Mouse (Mus musculus): ENCODE results near the gene Aprt. TPM values are rescaled to one million over a fixed set of nuclear protein-coding genes. Genes with fewer than 3 reads are reported as not detected.

Gene Aprt
- 299 and 305 TPM in 2 replicates for polyA plus RNA-seq (2016; fragmentation: Nextera tagmentation; extraction: Ambion mirVana)

DNA sequence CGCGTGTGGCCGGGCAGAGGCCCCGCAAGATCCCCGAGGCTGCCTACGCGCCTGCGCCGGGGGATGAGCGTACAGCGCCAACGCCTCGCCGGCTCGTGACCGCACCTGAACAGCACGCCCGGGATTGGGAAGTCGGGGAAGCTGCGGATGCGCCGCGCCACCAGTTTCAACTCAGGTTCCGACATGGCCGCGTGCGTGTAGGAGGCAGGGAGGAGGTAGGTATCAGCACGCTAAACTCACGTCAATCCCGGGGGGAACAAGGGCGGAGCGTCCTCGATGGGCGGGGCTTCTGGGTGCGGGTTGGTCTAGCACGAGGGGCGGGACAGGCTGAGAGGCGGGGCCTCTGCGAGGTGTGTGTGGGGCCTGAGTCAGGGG lies at the start of gene Aprt:
Gene Aprt (minus strand): TSS at position 262 of the 375 bp plus-strand sequence.
- H3K4me1 ChIP-seq (replicated peaks): peaks cover 63% of the 10 kb centered on the region
- H3K4me2 ChIP-seq: peak within 1 kb of the TSS; percentile 87
- H3K36me3 ChIP-seq: peaks cover 36% of the 10 kb centered on the region
- peak within 1 kb of the TSS; percentile 70 for H3K4me3 ChIP-seq (replicated peaks)
- H3K9ac ChIP-seq (replicated peaks): peak within 1 kb of the TSS; percentile 88
- no peaks in the 10 kb centered on the region for H3K9me3 ChIP-seq
- peak within 1 kb of the TSS; percentile 83 for H3K27ac ChIP-seq
- WGBS: under 1% methylated on average over 38 of the region's 39 CpGs
- peak; percentile 81 for ATAC-seq (ENCODE audit: insufficient number of reproducible peaks, insufficient read depth, low FRiP score, low TSS enrichment, low read depth)
- no peaks in the 10 kb centered on the region for H3K27me3 ChIP-seq

- Histone ChIP-seq H3K9me3 (no peaks in the 10 kb centered on the region), H3K4me3 (replicated peaks) (no peak overlapping the region), H3K4me2 (no peak overlapping the region), H3K4me1 (replicated peaks) (0 out of 2 replicates have a peak, but pooled peaks cover 6% of the 10 kb centered on the region), H3K36me3 (peaks cover 4% of the 10 kb centered on the region; the same call in 1 of the 2 replicates), H3K27me3 (peaks cover 8% of the 10 kb centered on the region; the same call in 1 of the 2 replicates), H3K9ac (replicated peaks) (no peak overlapping the region), H3K27ac (no peak overlapping the region)
- no peak for ATAC-seq (ENCODE audit: insufficient number of reproducible peaks, insufficient read depth, low FRiP score, low TSS enrichment, low read depth)
- 77% methylated on average over 9 of the region's 9 CpGs for WGBS
Observed at GRCm38 (mm10) chr8:122625811-122626210, 49.1 kb upstream of the Aprt start.

DNA sequence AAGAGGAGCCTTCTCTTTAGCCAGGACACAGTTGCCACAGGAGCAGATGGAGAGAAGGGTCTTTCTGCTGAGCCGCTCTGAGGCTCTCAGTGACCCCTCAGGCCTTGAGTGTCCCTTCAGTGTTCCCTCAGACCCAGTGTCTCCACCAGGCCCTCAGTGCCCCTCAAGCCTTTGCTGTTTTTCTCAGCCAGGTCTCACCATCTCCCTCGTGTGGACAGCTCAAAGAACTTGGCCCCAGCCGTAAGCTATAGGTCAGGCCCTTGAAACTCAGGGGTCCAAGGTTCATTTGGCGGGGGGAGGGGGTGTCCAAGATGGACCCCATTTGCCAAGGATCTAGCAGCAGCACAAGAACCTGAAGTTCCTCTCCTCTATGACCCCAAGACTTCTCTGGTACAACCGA lies 47.9 kb upstream of the Aprt start:
- no peak for ATAC-seq (ENCODE audit: insufficient number of reproducible peaks, insufficient read depth, low FRiP score, low TSS enrichment, low read depth)
- H3K4me1 ChIP-seq (replicated peaks): peaks cover 13% of the 10 kb centered on the region
- WGBS: 69% methylated on average over 5 of the region's 5 CpGs
- no peaks in the 10 kb centered on the region for H3K9me3 ChIP-seq
- H3K27me3 ChIP-seq: 0 out of 2 replicates have a peak, but pooled peaks cover 2% of the 10 kb centered on the region
- no peak overlapping the region for H3K4me3 ChIP-seq (replicated peaks)
- H3K36me3 ChIP-seq: no peaks in the 10 kb centered on the region
- H3K4me2 ChIP-seq: no peak overlapping the region
- H3K9ac ChIP-seq (replicated peaks): no peak overlapping the region
- H3K27ac ChIP-seq: no peak overlapping the region

- Histone ChIP-seq H3K9ac (replicated peaks) (no peak overlapping the region), H3K4me1 (replicated peaks) (peaks cover 16% of the 10 kb centered on the region), H3K4me2 (no peak overlapping the region), H3K27me3 (0 out of 2 replicates have a peak, but pooled peaks cover 2% of the 10 kb centered on the region), H3K4me3 (replicated peaks) (no peak overlapping the region), H3K27ac (no peak overlapping the region), H3K36me3 (no peaks in the 10 kb centered on the region), H3K9me3 (no peaks in the 10 kb centered on the region)
- WGBS: 87% methylated on average over 17 of the region's 17 CpGs
- ATAC-seq (ENCODE audit: insufficient number of reproducible peaks, insufficient read depth, low FRiP score, low TSS enrichment, low read depth): no peak
Observed at GRCm38 (mm10) chr8:122623844-122624642, 47.3 kb upstream of the Aprt start.

- Histone ChIP-seq H3K4me3 (replicated peaks) (no peak within 1 kb of the TSS), H3K4me1 (replicated peaks) (peaks cover 23% of the 10 kb centered on the region), H3K27ac (no peak within 1 kb of the TSS), H3K9me3 (no peaks in the 10 kb centered on the region), H3K4me2 (no peak within 1 kb of the TSS), H3K27me3 (0 out of 2 replicates have a peak, but pooled peaks cover 2% of the 10 kb centered on the region), H3K9ac (replicated peaks) (no peak within 1 kb of the TSS), H3K36me3 (no peaks in the 10 kb centered on the region)
- 67% methylated on average over 6 of the region's 6 CpGs for WGBS
- ATAC-seq (ENCODE audit: insufficient number of reproducible peaks, insufficient read depth, low FRiP score, low TSS enrichment, low read depth): no peak
Observed at GRCm38 (mm10) chr8:122622727-122623126, 46.0 kb upstream of the Aprt start, which contains the start of gene Pabpn1l. Pabpn1l (minus strand) TSS chr8:122622739.

DNA sequence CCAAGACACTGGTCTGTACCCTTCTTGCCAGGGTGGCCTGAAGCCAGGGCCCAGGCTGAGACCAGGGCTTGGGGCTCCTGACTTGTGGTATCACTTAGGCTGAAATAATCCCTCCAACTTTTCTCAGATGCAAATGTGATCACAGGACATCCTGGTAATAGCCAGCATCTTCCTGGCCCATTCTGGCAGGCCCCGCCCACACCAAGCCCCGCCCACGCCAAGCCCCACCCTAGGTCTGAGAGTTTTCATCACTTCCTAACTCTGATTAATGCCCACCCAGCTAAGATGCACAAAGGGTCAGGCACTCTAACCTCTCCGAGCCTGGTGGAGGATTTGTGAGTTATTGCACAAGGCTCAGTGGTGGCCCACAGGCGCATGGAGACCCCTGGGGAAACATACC lies 43.7 kb upstream of the Aprt start:
- no peak overlapping the region for H3K9ac ChIP-seq (replicated peaks)
- peaks cover 2% of the 10 kb centered on the region; the same call in 1 of the 2 replicates for H3K36me3 ChIP-seq
- no peaks in the 10 kb centered on the region for H3K27me3 ChIP-seq
- H3K27ac ChIP-seq: peak overlapping the region; percentile 66
- no peaks in the 10 kb centered on the region for H3K9me3 ChIP-seq
- 23% methylated on average over 5 of the region's 5 CpGs for WGBS
- peaks cover 32% of the 10 kb centered on the region for H3K4me1 ChIP-seq (replicated peaks)
- ATAC-seq (ENCODE audit: insufficient number of reproducible peaks, insufficient read depth, low FRiP score, low TSS enrichment, low read depth): no peak
- H3K4me2 ChIP-seq: no peak overlapping the region
- H3K4me3 ChIP-seq (replicated peaks): no peak overlapping the region

- no peak overlapping the region for H3K9ac ChIP-seq (replicated peaks)
- H3K36me3 ChIP-seq: peaks cover 15% of the 10 kb centered on the region; the same call in 1 of the 2 replicates
- H3K4me3 ChIP-seq (replicated peaks): no peak overlapping the region
- H3K27me3 ChIP-seq: no peaks in the 10 kb centered on the region
- H3K27ac ChIP-seq: 0 out of 2 replicates have a peak overlapping the region, but pooled peaks have one; percentile 59
- ATAC-seq (ENCODE audit: insufficient number of reproducible peaks, insufficient read depth, low FRiP score, low TSS enrichment, low read depth): no peak
- peaks cover 32% of the 10 kb centered on the region for H3K4me1 ChIP-seq (replicated peaks)
- H3K4me2 ChIP-seq: no peak overlapping the region
- H3K9me3 ChIP-seq: no peaks in the 10 kb centered on the region
- 79% methylated on average over 6 of the region's 6 CpGs for WGBS
Observed at GRCm38 (mm10) chr8:122618660-122619378, 42.1 kb upstream of the Aprt start.

- Histone ChIP-seq H3K4me3 (replicated peaks) (no peak overlapping the region), H3K9me3 (no peaks in the 10 kb centered on the region), H3K27me3 (no peaks in the 10 kb centered on the region), H3K36me3 (peaks cover 15% of the 10 kb centered on the region; the same call in 1 of the 2 replicates), H3K4me1 (replicated peaks) (peaks cover 32% of the 10 kb centered on the region), H3K9ac (replicated peaks) (no peak overlapping the region), H3K4me2 (no peak overlapping the region), H3K27ac (peak overlapping the region; percentile 59; the same call in 1 of the 2 replicates)
- 30% methylated on average over 5 of the region's 7 CpGs for WGBS
- ATAC-seq (ENCODE audit: insufficient number of reproducible peaks, insufficient read depth, low FRiP score, low TSS enrichment, low read depth): 0 out of 2 replicates have a peak, but pooled peaks have one; percentile 16
Observed at GRCm38 (mm10) chr8:122617947-122618546, 41.3 kb upstream of the Aprt start.

DNA sequence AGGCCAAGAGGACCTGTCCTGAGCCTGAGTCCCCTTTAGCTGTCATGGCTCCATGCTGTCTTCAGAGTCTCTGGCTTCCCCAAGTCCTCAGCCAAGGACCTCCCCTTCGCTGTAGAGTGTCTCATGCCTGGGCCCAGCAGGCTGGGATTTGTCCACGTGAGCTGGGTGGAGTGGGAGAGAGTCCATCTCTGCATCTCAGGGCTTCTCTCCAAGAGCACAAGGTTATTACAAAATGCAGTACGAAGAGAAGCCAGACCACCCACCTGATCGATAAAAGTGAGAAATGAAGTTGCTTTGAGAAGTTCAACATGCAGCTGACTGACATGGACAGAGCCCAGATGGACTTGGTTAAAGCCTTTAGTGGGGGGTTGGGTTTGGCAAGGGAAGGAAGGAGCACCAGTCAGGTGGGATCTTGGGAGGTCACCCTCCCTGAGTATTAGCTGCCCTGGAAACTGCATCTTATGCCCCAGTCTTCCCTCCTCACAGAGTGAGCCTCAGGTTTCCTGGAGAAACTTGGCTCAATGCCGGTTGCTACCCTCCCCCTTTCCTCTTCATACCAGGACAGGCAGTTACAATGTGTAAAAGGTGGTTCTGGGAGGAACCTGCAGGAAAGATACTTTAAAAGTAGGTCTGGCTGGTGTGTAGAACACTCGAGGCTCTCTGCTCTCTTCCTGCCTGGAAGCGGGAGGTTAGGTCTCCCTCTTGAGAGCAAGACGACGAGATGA lies 39.6 kb upstream of the Aprt start:
- Histone ChIP-seq H3K27ac (peak overlapping the region; percentile 54), H3K4me3 (replicated peaks) (no peak overlapping the region), H3K27me3 (no peaks in the 10 kb centered on the region), H3K4me2 (no peak overlapping the region), H3K36me3 (peaks cover 15% of the 10 kb centered on the region; the same call in 1 of the 2 replicates), H3K9ac (replicated peaks) (no peak overlapping the region), H3K9me3 (no peaks in the 10 kb centered on the region), H3K4me1 (replicated peaks) (peaks cover 42% of the 10 kb centered on the region)
- 60% methylated on average over 9 of the region's 9 CpGs for WGBS
- no peak for ATAC-seq (ENCODE audit: insufficient number of reproducible peaks, insufficient read depth, low FRiP score, low TSS enrichment, low read depth)

- peaks cover 27% of the 10 kb centered on the region for H3K4me1 ChIP-seq (replicated peaks)
- WGBS: under 1% methylated on average over 53 of the region's 57 CpGs
- peak; percentile 95 for ATAC-seq (ENCODE audit: insufficient number of reproducible peaks, insufficient read depth, low FRiP score, low TSS enrichment, low read depth)
Observed at GRCm38 (mm10) chr8:122611295-122612133, 34.8 kb upstream of the Aprt start, which contains the start of the genes Galns and Trappc2l. Galns (minus strand) TSS chr8:122611463. Trappc2l (plus strand) TSS chr8:122611640.

More at GRCm38 (mm10) chr8:122611295-122612133, 34.8 kb upstream of the Aprt start, which contains the start of the genes Galns and Trappc2l:
- Histone ChIP-seq H3K9me3 (no peaks in the 10 kb centered on the region), H3K36me3 (peaks cover 15% of the 10 kb centered on the region; the same call in 1 of the 2 replicates), H3K4me3 (replicated peaks) (peak within 1 kb of the TSS; percentile 59), H3K27me3 (no peaks in the 10 kb centered on the region), H3K27ac (peak within 1 kb of the TSS; percentile 37; the same call in 1 of the 2 replicates), H3K4me2 (peak within 1 kb of the TSS; percentile 90), H3K9ac (replicated peaks) (peak within 1 kb of the TSS; percentile 73)
